Mouse (Mus musculus) midbrain, embryonic 16.5 days (tissue): ENCODE data around the gene Car5a. TPM values are rescaled to one million over a fixed set of nuclear protein-coding genes. Genes with fewer than 3 reads are reported as not detected.

Source experiments
- ATAC-seq: fragments of 200-750 bp; cut with Nextera tagmentation; 2 replicates; pipeline ENCODE4 v1.8.0; 2017; ENCODE audit warnings: moderate TSS enrichment
- H3K27ac ChIP-seq: fragments of 300-500 bp; sonication (generic); 2 replicates; pipeline ENCODE4 v1.5.1; 2014; ENCODE audit warnings: mild to moderate bottlenecking, low read length, mixed read lengths
- H3K27me3 ChIP-seq: fragments of 300-500 bp; sonication (generic); 2 replicates; pipeline ENCODE4 v1.6.1; 2014; ENCODE audit warnings: low read depth, low read length, mixed read lengths; ENCODE audit not compliant: control insufficient read depth, insufficient read depth
- H3K36me3 ChIP-seq: fragments of 300-500 bp; sonication (generic); 2 replicates; pipeline ENCODE4 v1.6.1; 2014; ENCODE audit warnings: mild to moderate bottlenecking, low read length, moderate library complexity, mixed read lengths; ENCODE audit not compliant: control insufficient read depth, insufficient read depth
- H3K4me1 ChIP-seq: fragments of 300-500 bp; sonication (generic); 2 replicates; pipeline ENCODE4 v1.6.1; 2014; ENCODE audit warnings: mild to moderate bottlenecking, low read length, mixed read lengths; ENCODE audit not compliant: control insufficient read depth, insufficient read depth
- H3K4me2 ChIP-seq: fragments of 300-500 bp; sonication (generic); 2 replicates; pipeline ENCODE4 v1.6.1; 2014; ENCODE audit warnings: mild to moderate bottlenecking, low read length, mixed read lengths
- H3K4me3 ChIP-seq: fragments of 300-500 bp; sonication (generic); 2 replicates; pipeline ENCODE4 v1.5.1; 2014; ENCODE audit warnings: low read depth, mild to moderate bottlenecking, low read length, moderate library complexity, mixed read lengths
- H3K9ac ChIP-seq: fragments of 300-500 bp; sonication (generic); 2 replicates; pipeline ENCODE4 v1.6.1; 2014; ENCODE audit warnings: low read depth, low read length, mixed read lengths
- H3K9me3 ChIP-seq: fragments of 300-500 bp; sonication (generic); replicated peaks from 2 replicates; pipeline ENCODE4 v1.6.1; 2014; ENCODE audit warnings: mild to moderate bottlenecking, low read length, mixed read lengths; ENCODE audit not compliant: control insufficient read depth, poor library complexity, severe bottlenecking
- WGBS: fragments of 180-500 bp; shearing (Covaris S2); extraction: QIAGEN DNeasy Blood & Tissue Kit; methylation state at CpG from one replicate; pipeline ENCODE4 v1.1.7; 2014; 5-methylcytosine and 5-hydroxymethylcytosine counted together
- polyA plus RNA-seq: library from polyadenylated mRNA; unstranded; fragments of >200 nt; fragmentation: Nextera tagmentation; extraction: Ambion mirVana; gene quantifications from 2 replicates; pipeline ENCODE4 v1.2.1, GENCODE M21; 2015

Car5a gene
- polyA plus RNA-seq, 1 experiment from 2014 or later, result 0.55 TPM

DNA sequence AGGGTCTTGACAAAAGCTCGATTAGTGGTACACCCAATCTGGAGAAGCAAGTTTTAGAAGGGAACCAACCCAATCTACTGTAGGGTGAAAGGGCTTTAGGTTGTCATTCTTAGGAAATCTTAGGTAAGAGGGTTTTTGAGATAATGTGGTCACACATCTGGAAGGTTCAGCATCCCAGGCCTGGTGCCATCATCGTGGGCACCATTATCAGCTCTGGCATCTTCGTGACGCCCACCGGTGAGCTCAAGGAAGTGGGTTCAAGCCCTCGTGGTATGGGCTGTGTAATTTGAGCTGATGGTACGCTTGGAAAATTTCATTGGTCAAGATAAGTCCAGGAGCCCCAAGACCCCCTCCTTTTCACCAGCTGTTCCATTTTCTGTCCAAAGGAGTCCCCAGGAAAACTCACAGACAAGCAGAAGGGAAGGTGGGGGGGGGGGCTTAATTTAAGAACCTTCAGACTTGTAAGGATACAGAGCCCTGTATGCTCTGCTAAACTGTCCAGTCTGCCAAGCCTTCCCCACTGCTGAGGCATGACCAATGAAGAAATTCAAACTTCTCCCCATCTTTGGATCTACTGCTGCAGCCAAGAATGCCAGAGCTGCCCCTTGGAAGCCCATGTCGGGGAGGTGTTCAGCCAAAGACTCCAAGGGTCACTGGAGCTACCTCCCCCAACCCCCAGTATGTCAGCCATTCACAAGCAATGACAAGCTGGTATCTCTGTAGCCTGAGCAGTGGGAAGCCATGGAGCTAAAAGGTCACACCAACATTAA is 36.1 kb downstream of the Car5a start:
- ATAC-seq, result no peak
- H3K4me3 ChIP-seq, result no peak overlapping the region
- no peaks in the 10 kb centered on the region for H3K36me3 ChIP-seq
- H3K27me3 ChIP-seq, result peaks cover 2% of the 10 kb centered on the region; the same call in 1 of the 2 replicates
- WGBS, result 62% methylated on average over 8 of the region's 8 CpGs
- H3K9ac ChIP-seq, result no peak overlapping the region
- peak overlapping the region; percentile 76 for H3K4me2 ChIP-seq
- H3K27ac ChIP-seq, result no peak overlapping the region
- H3K4me1 ChIP-seq, result peaks cover 20% of the 10 kb centered on the region
- no peaks in the 10 kb centered on the region for H3K9me3 ChIP-seq

DNA sequence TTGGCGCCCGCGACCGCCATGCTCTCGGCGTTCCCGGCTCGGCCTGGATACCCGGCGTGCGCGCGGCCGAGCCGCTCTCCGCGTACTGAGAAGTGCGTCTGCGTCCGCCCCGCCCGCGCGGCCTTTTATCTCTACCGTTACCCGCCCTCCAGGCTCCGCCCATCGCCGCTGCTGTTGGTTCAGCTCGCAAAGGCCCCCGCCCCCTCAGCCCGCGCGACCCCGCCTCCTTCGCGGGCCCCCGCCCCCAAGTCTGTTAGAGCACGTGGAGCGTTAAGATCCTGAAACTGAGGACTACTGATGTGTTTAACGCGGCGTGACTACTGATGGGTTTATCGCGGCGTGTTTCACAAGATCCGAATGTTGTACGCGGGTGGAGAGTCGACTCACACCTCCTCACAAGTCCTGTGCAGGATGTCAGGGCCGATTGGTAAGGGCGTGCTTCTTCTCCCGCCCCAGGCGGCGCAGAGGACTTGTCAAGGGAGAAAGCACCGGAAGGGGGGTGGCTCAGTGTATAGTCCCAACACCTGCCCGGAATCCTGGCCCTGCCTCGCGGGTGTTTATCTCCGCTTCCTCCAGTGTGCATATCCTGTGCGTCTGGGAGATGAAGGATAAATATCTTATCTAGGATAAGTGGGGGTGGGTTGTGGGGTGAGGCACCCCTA is 37.0 kb downstream of the Car5a start, which contains the start of gene Slc7a5:
Gene Slc7a5, minus strand, starts transcription at position 108 of the 662 bp plus-strand sequence.
- H3K27ac ChIP-seq, result peak within 1 kb of the TSS; percentile 40
- H3K27me3 ChIP-seq, result peaks cover 2% of the 10 kb centered on the region; the same call in 1 of the 2 replicates
- H3K4me2 ChIP-seq, result peak within 1 kb of the TSS; percentile 76
- peak within 1 kb of the TSS; percentile 78 for H3K4me3 ChIP-seq
- no peaks in the 10 kb centered on the region for H3K9me3 ChIP-seq
- under 1% methylated on average over 56 of the region's 61 CpGs for WGBS
- peak; percentile 90 for ATAC-seq
- H3K36me3 ChIP-seq, result no peaks in the 10 kb centered on the region
- H3K9ac ChIP-seq, result peak within 1 kb of the TSS; percentile 79
- H3K4me1 ChIP-seq, result peaks cover 20% of the 10 kb centered on the region

GRCm38 (mm10) chr8:121906542-121907512 is 37.9 kb downstream of the Car5a start:
- H3K4me3 ChIP-seq, result peak overlapping the region; percentile 78
- peak; percentile 73 for ATAC-seq
- H3K36me3 ChIP-seq, result no peaks in the 10 kb centered on the region
- peak overlapping the region; percentile 79 for H3K9ac ChIP-seq
- no peaks in the 10 kb centered on the region for H3K9me3 ChIP-seq
- peak overlapping the region; percentile 76 for H3K4me2 ChIP-seq
- peaks cover 20% of the 10 kb centered on the region for H3K4me1 ChIP-seq
- peaks cover 2% of the 10 kb centered on the region; the same call in 1 of the 2 replicates for H3K27me3 ChIP-seq
- H3K27ac ChIP-seq, result peak overlapping the region; percentile 40
- WGBS, result under 1% methylated on average over 58 of the region's 72 CpGs

DNA sequence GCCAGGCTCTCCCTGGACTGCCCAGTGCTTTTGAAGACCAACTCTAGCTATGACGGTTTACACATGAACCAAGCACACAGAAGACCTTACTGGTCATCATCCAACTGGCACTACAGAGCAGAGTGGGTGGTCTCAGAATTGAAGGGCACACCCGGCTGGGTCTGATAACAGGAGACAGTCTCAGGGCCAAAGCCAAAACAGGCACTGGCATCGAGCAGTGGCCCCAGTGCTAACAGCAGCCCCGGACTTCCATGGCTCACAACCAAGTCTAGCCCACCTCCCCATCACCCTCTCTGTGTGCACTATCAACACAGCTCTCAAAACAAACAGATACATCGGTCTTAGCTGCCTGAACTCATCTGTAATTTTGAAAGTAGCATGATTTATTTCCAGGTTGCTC is 38.8 kb downstream of the Car5a start:
- H3K4me1 ChIP-seq, result peaks cover 20% of the 10 kb centered on the region
- H3K9ac ChIP-seq, result peak overlapping the region; percentile 54
- peak overlapping the region; percentile 78 for H3K4me3 ChIP-seq
- no peak for ATAC-seq
- H3K9me3 ChIP-seq, result no peaks in the 10 kb centered on the region
- H3K27ac ChIP-seq, result no peak overlapping the region
- H3K36me3 ChIP-seq, result no peaks in the 10 kb centered on the region
- WGBS, result 34% methylated on average over 5 of the region's 5 CpGs
- H3K4me2 ChIP-seq, result peak overlapping the region; percentile 76
- peaks cover 2% of the 10 kb centered on the region; the same call in 1 of the 2 replicates for H3K27me3 ChIP-seq

DNA sequence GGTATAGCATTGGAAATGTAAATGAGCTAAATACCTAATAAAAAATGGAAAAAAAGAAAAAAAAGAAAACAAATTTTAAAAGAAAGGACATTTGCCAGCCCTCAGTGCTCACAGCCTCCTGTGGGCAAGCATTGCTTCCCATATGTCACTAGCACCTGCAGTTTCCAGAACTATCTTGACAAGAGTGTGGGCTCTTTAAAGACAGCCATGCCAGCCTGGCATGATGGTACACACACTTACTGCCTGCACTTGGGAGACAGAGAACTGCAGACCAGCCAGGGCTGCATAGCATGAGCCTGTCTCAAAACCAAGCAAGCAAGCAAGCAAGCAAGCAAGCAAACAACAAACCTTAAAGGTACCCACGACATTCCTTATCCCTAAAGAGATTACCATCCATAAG is 39.3 kb downstream of the Car5a start:
- peak overlapping the region; percentile 76 for H3K4me2 ChIP-seq
- H3K27me3 ChIP-seq, result peaks cover 2% of the 10 kb centered on the region; the same call in 1 of the 2 replicates
- no peak for ATAC-seq
- H3K27ac ChIP-seq, result no peak overlapping the region
- 48% methylated on average over 1 of the region's 1 CpGs for WGBS
- H3K4me3 ChIP-seq, result peak overlapping the region; percentile 78
- H3K4me1 ChIP-seq, result peaks cover 20% of the 10 kb centered on the region
- peak overlapping the region; percentile 54 for H3K9ac ChIP-seq
- H3K36me3 ChIP-seq, result no peaks in the 10 kb centered on the region
- H3K9me3 ChIP-seq, result no peaks in the 10 kb centered on the region

DNA sequence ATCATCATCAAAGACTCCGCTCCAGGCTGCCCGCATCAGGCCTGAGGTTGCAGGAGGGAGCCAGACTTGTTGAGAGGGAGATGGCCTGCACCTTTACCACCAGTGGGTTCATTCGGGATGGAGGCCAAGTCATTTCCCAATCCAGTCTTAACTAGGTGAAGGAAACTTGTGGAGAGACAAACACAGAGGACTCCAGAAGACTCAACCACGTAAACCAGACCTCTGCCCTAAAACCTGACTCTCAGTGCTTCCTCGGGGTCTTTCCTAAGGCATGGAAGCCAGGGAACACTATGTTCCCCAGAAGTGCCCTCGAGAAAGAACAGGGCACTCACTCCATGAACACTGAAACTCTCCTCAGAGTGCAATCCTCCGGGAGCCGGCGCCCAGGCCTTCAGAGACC is 39.7 kb downstream of the Car5a start:
- peak overlapping the region; percentile 78; the same call in 1 of the 2 replicates for H3K4me3 ChIP-seq
- H3K36me3 ChIP-seq, result no peaks in the 10 kb centered on the region
- peaks cover 2% of the 10 kb centered on the region; the same call in 1 of the 2 replicates for H3K27me3 ChIP-seq
- WGBS, result 80% methylated on average over 9 of the region's 9 CpGs
- peak overlapping the region; percentile 76 for H3K4me2 ChIP-seq
- H3K9ac ChIP-seq, result peak overlapping the region; percentile 54; the same call in 1 of the 2 replicates
- no peaks in the 10 kb centered on the region for H3K9me3 ChIP-seq
- peaks cover 20% of the 10 kb centered on the region for H3K4me1 ChIP-seq
- ATAC-seq, result no peak
- H3K27ac ChIP-seq, result no peak overlapping the region

DNA sequence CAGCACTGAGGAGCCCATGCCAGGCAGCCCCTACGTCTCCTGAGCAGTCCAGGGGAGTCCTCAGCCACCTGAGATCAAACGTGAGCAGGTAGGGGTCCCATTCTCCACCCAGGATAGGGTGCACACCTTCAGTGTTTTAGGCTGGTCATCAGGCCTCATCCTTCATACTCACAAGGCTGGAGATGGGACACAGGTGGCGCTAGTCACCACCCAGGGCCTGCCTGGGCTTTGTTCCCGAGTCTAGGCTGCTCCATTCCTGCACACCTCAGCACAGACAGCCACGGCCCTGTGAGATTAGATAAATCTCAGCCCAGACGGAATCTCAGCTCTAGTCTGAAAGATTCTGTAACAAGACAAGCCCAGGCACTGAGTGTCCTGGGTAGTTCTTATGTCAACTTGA is 40.7 kb downstream of the Car5a start:
- H3K4me2 ChIP-seq, result no peak overlapping the region
- H3K9ac ChIP-seq, result no peak overlapping the region
- H3K27me3 ChIP-seq, result peaks cover 2% of the 10 kb centered on the region; the same call in 1 of the 2 replicates
- H3K27ac ChIP-seq, result no peak overlapping the region
- ATAC-seq, result no peak
- H3K36me3 ChIP-seq, result no peaks in the 10 kb centered on the region
- no peaks in the 10 kb centered on the region for H3K9me3 ChIP-seq
- H3K4me1 ChIP-seq, result peaks cover 23% of the 10 kb centered on the region
- peak overlapping the region; percentile 6 for H3K4me3 ChIP-seq
- WGBS, result 63% methylated on average over 6 of the region's 6 CpGs

GRCm38 (mm10) chr8:121901498-121902236 is 43.0 kb downstream of the Car5a start:
- H3K27me3 ChIP-seq, result no peaks in the 10 kb centered on the region
- H3K4me2 ChIP-seq, result no peak overlapping the region
- no peak for ATAC-seq
- H3K4me1 ChIP-seq, result peaks cover 37% of the 10 kb centered on the region
- H3K36me3 ChIP-seq, result no peaks in the 10 kb centered on the region
- H3K27ac ChIP-seq, result no peak overlapping the region
- no peaks in the 10 kb centered on the region for H3K9me3 ChIP-seq
- peak overlapping the region; percentile 7; the same call in 1 of the 2 replicates for H3K4me3 ChIP-seq
- H3K9ac ChIP-seq, result peak overlapping the region; percentile 38; the same call in 1 of the 2 replicates
- WGBS, result 60% methylated on average over 8 of the region's 8 CpGs
